Mouse (Mus musculus): ENCODE results near the gene Gse1. TPM values are rescaled to one million over a fixed set of nuclear protein-coding genes. Genes with fewer than 3 reads are reported as not detected.

Gse1 gene
- total RNA-seq, 4 experiments from 2014 or later, result 30.7 to 64.5 (median 48.4) TPM

Small RNA genes lying within 50 kb of the gene (microRNA-seq; reads per million reads assigned to microRNA genes)
- 0 reads per million in 2 experiments for gene Gm22715
- gene Mir7687, result 1.0 to 1.1 reads per million in 2 experiments

Other genes with a start within 250 kb of the Gse1 start
- 10 to 100 TPM in 2 of 4 experiments, 1 to 10 TPM in 2; 7.4 to 14.4 (median 10.5) TPM for gene Crispld2, start 236.0 kb upstream of the Gse1 start, total RNA-seq (2022)
- gene Zdhhc7, start 127.0 kb upstream of the Gse1 start, total RNA-seq (2022), result 10 to 100 TPM; 50.1 to 70.1 (median 55.6) TPM
- 100 to 1,000 TPM; 110 to 182 (median 142) TPM for gene 6430548M08Rik, start 114.3 kb upstream of the Gse1 start, total RNA-seq (2022)
- 1 to 10 TPM in 3 of 4 experiments, under 1 TPM in 1; 0.99 to 4.1 (median 2.6) TPM for gene Fam92b, start 51.0 kb upstream of the Gse1 start, total RNA-seq (2022)

All from adrenal gland, adult 8-10 months (tissue).